Mouse (Mus musculus): Measurements from ENCODE around the gene Naaladl2. TPM values are rescaled to one million over a fixed set of nuclear protein-coding genes. Genes with fewer than 3 reads are reported as not detected.

The Naaladl2 gene
- polyA plus RNA-seq, 1 experiment from 2014 or later, result 0.48 TPM

GRCm38 (mm10) chr3:24391737-24392136, 752.3 kb downstream of the Naaladl2 start:
- no peak overlapping the region for H3K27ac ChIP-seq (ENCODE audit: low read depth, low read length)
- no peak overlapping the region for H3K4me3 ChIP-seq (ENCODE audit: low read depth, low read length)
- no peak overlapping the region for H3K9ac ChIP-seq (ENCODE audit: low read length)
- H3K36me3 ChIP-seq (ENCODE audit: control insufficient read depth, insufficient read depth, low read length), result no peaks in the 10 kb centered on the region
- no peak overlapping the region for H3K4me2 ChIP-seq (ENCODE audit: low read depth)
- ATAC-seq (ENCODE audit: insufficient read depth, low FRiP score, low TSS enrichment) (no peak; the same call in 1 of the 2 replicates), DNase-seq (ENCODE audit: low spot score) (no peak)
- no peaks in the 10 kb centered on the region for H3K4me1 ChIP-seq (ENCODE audit: control insufficient read depth, insufficient read depth, low read length)
- H3K9me3 ChIP-seq (ENCODE audit: control insufficient read depth, low read length), result no peaks in the 10 kb centered on the region
- H3K27me3 ChIP-seq (ENCODE audit: control insufficient read depth, insufficient read depth, low read length), result no peaks in the 10 kb centered on the region

- H3K9me3 ChIP-seq (ENCODE audit: control insufficient read depth, low read length), result no peaks in the 10 kb centered on the region
- H3K4me2 ChIP-seq (ENCODE audit: low read depth), result no peak overlapping the region
- H3K27ac ChIP-seq (ENCODE audit: low read depth, low read length), result no peak overlapping the region
- DNase-seq (ENCODE audit: low spot score) (no peak), ATAC-seq (ENCODE audit: insufficient read depth, low FRiP score, low TSS enrichment) (peak; percentile 27; the same call in 1 of the 2 replicates)
- H3K27me3 ChIP-seq (ENCODE audit: control insufficient read depth, insufficient read depth, low read length), result no peaks in the 10 kb centered on the region
- no peaks in the 10 kb centered on the region for H3K4me1 ChIP-seq (ENCODE audit: control insufficient read depth, insufficient read depth, low read length)
- 84% methylated on average over 1 of the region's 1 CpGs for WGBS
- H3K4me3 ChIP-seq (ENCODE audit: low read depth, low read length), result no peak overlapping the region
- no peaks in the 10 kb centered on the region for H3K36me3 ChIP-seq (ENCODE audit: control insufficient read depth, insufficient read depth, low read length)
- no peak overlapping the region for H3K9ac ChIP-seq (ENCODE audit: low read length)
Observed at GRCm38 (mm10) chr3:24391311-24391710, 752.8 kb downstream of the Naaladl2 start.

GRCm38 (mm10) chr3:24355010-24355409, 789.1 kb downstream of the Naaladl2 start:
- ATAC-seq (ENCODE audit: insufficient read depth, low FRiP score, low TSS enrichment) (no peak; the same call in 1 of the 2 replicates), DNase-seq (ENCODE audit: low spot score) (no peak)
- H3K4me2 ChIP-seq (ENCODE audit: low read depth), result no peak overlapping the region
- H3K27ac ChIP-seq (ENCODE audit: low read depth, low read length), result no peak overlapping the region
- H3K4me3 ChIP-seq (ENCODE audit: low read depth, low read length), result no peak overlapping the region
- H3K9ac ChIP-seq (ENCODE audit: low read length), result no peak overlapping the region
- no peaks in the 10 kb centered on the region for H3K4me1 ChIP-seq (ENCODE audit: control insufficient read depth, insufficient read depth, low read length)
- no peaks in the 10 kb centered on the region for H3K9me3 ChIP-seq (ENCODE audit: control insufficient read depth, low read length)
- H3K27me3 ChIP-seq (ENCODE audit: control insufficient read depth, insufficient read depth, low read length), result no peaks in the 10 kb centered on the region
- 55% methylated on average over 2 of the region's 2 CpGs for whole genome bisulfite sequencing
- H3K36me3 ChIP-seq (ENCODE audit: control insufficient read depth, insufficient read depth, low read length), result no peaks in the 10 kb centered on the region

GRCm38 (mm10) chr3:24321489-24322405, 822.3 kb downstream of the Naaladl2 start:
- no peak overlapping the region for H3K4me2 ChIP-seq (ENCODE audit: low read depth)
- H3K27ac ChIP-seq (ENCODE audit: low read depth, low read length), result no peak overlapping the region
- H3K4me3 ChIP-seq (ENCODE audit: low read depth, low read length), result no peak overlapping the region
- H3K4me1 ChIP-seq (ENCODE audit: control insufficient read depth, insufficient read depth, low read length), result no peaks in the 10 kb centered on the region
- ATAC-seq (ENCODE audit: insufficient read depth, low FRiP score, low TSS enrichment) (no peak), DNase-seq (ENCODE audit: low spot score) (no peak)
- WGBS, result 80% methylated on average over 11 of the region's 11 CpGs
- H3K27me3 ChIP-seq (ENCODE audit: control insufficient read depth, insufficient read depth, low read length), result no peaks in the 10 kb centered on the region
- no peaks in the 10 kb centered on the region for H3K9me3 ChIP-seq (ENCODE audit: control insufficient read depth, low read length)
- no peak overlapping the region for H3K9ac ChIP-seq (ENCODE audit: low read length)
- no peaks in the 10 kb centered on the region for H3K36me3 ChIP-seq (ENCODE audit: control insufficient read depth, insufficient read depth, low read length)

GRCm38 (mm10) chr3:24314658-24315297, 829.3 kb downstream of the Naaladl2 start:
- H3K9ac ChIP-seq (ENCODE audit: low read length), result no peak overlapping the region
- no peak for DNase-seq (ENCODE audit: low spot score)
- no peak overlapping the region for H3K27ac ChIP-seq (ENCODE audit: low read depth, low read length)
- ATAC-seq (ENCODE audit: insufficient read depth, low FRiP score, low TSS enrichment), result no peak
- H3K4me3 ChIP-seq (ENCODE audit: low read depth, low read length), result no peak overlapping the region
- no peaks in the 10 kb centered on the region for H3K36me3 ChIP-seq (ENCODE audit: control insufficient read depth, insufficient read depth, low read length)
- no peaks in the 10 kb centered on the region for H3K9me3 ChIP-seq (ENCODE audit: control insufficient read depth, low read length)
- H3K27me3 ChIP-seq (ENCODE audit: control insufficient read depth, insufficient read depth, low read length), result no peaks in the 10 kb centered on the region
- no peaks in the 10 kb centered on the region for H3K4me1 ChIP-seq (ENCODE audit: control insufficient read depth, insufficient read depth, low read length)
- H3K4me2 ChIP-seq (ENCODE audit: low read depth), result no peak overlapping the region
- WGBS, result 77% methylated on average over 4 of the region's 4 CpGs

GRCm38 (mm10) chr3:24225418-24225817, 918.6 kb downstream of the Naaladl2 start:
- WGBS, result 78% methylated on average over 2 of the region's 2 CpGs
- no peaks in the 10 kb centered on the region for H3K4me1 ChIP-seq (ENCODE audit: control insufficient read depth, insufficient read depth, low read length)
- no peak overlapping the region for H3K4me2 ChIP-seq (ENCODE audit: low read depth)
- no peaks in the 10 kb centered on the region for H3K9me3 ChIP-seq (ENCODE audit: control insufficient read depth, low read length)
- H3K9ac ChIP-seq (ENCODE audit: low read length), result no peak overlapping the region
- no peaks in the 10 kb centered on the region for H3K27me3 ChIP-seq (ENCODE audit: control insufficient read depth, insufficient read depth, low read length)
- H3K4me3 ChIP-seq (ENCODE audit: low read depth, low read length), result no peak overlapping the region
- DNase-seq (ENCODE audit: low spot score) (no peak), ATAC-seq (ENCODE audit: insufficient read depth, low FRiP score, low TSS enrichment) (no peak)
- H3K36me3 ChIP-seq (ENCODE audit: control insufficient read depth, insufficient read depth, low read length), result no peaks in the 10 kb centered on the region
- no peak overlapping the region for H3K27ac ChIP-seq (ENCODE audit: low read depth, low read length)

- Histone ChIP-seq H3K4me1 (ENCODE audit: control insufficient read depth, insufficient read depth, low read length) (no peaks in the 10 kb centered on the region), H3K4me2 (ENCODE audit: low read depth) (no peak overlapping the region), H3K36me3 (ENCODE audit: control insufficient read depth, insufficient read depth, low read length) (no peaks in the 10 kb centered on the region), H3K9ac (ENCODE audit: low read length) (no peak overlapping the region), H3K4me3 (ENCODE audit: low read depth, low read length) (no peak overlapping the region), H3K9me3 (ENCODE audit: control insufficient read depth, low read length) (no peaks in the 10 kb centered on the region), H3K27ac (ENCODE audit: low read depth, low read length) (no peak overlapping the region), H3K27me3 (ENCODE audit: control insufficient read depth, insufficient read depth, low read length) (no peaks in the 10 kb centered on the region)
- no peak for ATAC-seq (ENCODE audit: insufficient read depth, low FRiP score, low TSS enrichment)
- no peak for DNase-seq (ENCODE audit: low spot score)
- WGBS, result 87% methylated on average over 1 of the region's 1 CpGs
Observed at GRCm38 (mm10) chr3:24217476-24217875, 926.6 kb downstream of the Naaladl2 start.

GRCm38 (mm10) chr3:24166531-24166930, 977.5 kb downstream of the Naaladl2 start:
- H3K36me3 ChIP-seq (ENCODE audit: control insufficient read depth, insufficient read depth, low read length), result no peaks in the 10 kb centered on the region
- DNase-seq (ENCODE audit: low spot score) (no peak), ATAC-seq (ENCODE audit: insufficient read depth, low FRiP score, low TSS enrichment) (no peak)
- H3K9ac ChIP-seq (ENCODE audit: low read length), result no peak overlapping the region
- H3K9me3 ChIP-seq (ENCODE audit: control insufficient read depth, low read length), result no peaks in the 10 kb centered on the region
- no peaks in the 10 kb centered on the region for H3K4me1 ChIP-seq (ENCODE audit: control insufficient read depth, insufficient read depth, low read length)
- no peak overlapping the region for H3K4me3 ChIP-seq (ENCODE audit: low read depth, low read length)
- no peak overlapping the region for H3K4me2 ChIP-seq (ENCODE audit: low read depth)
- H3K27me3 ChIP-seq (ENCODE audit: control insufficient read depth, insufficient read depth, low read length), result no peaks in the 10 kb centered on the region
- no peak overlapping the region for H3K27ac ChIP-seq (ENCODE audit: low read depth, low read length)

GRCm38 (mm10) chr3:24163992-24164391, 980.1 kb downstream of the Naaladl2 start:
- no peak overlapping the region for H3K9ac ChIP-seq (ENCODE audit: low read length)

More at GRCm38 (mm10) chr3:24163992-24164391, 980.1 kb downstream of the Naaladl2 start:
- no peak overlapping the region for H3K27ac ChIP-seq (ENCODE audit: low read depth, low read length)
- no peaks in the 10 kb centered on the region for H3K36me3 ChIP-seq (ENCODE audit: control insufficient read depth, insufficient read depth, low read length)
- ATAC-seq (ENCODE audit: insufficient read depth, low FRiP score, low TSS enrichment), result no peak
- no peaks in the 10 kb centered on the region for H3K27me3 ChIP-seq (ENCODE audit: control insufficient read depth, insufficient read depth, low read length)
- no peak overlapping the region for H3K4me3 ChIP-seq (ENCODE audit: low read depth, low read length)
- no peak overlapping the region for H3K4me2 ChIP-seq (ENCODE audit: low read depth)
- DNase-seq (ENCODE audit: low spot score), result no peak
- H3K4me1 ChIP-seq (ENCODE audit: control insufficient read depth, insufficient read depth, low read length), result no peaks in the 10 kb centered on the region
- H3K9me3 ChIP-seq (ENCODE audit: control insufficient read depth, low read length), result no peaks in the 10 kb centered on the region

Data from neural tube, embryonic 11.5 days (tissue).